Mouse (Mus musculus): ENCODE results near the gene Ampd2.

GRCm38 (mm10) chr3:108124131-108124530 lies 37.7 kb upstream of the Ampd2 start:
- TF ChIP-seq CTCF (IDR thresholded peaks at IDR 0.05; ENCODE audit: borderline replicate concordance, insufficient read depth, low read depth, low read length) (no peak), POLR2A (IDR thresholded peaks at IDR 0.05; ENCODE audit: borderline replicate concordance, insufficient read depth, low read length) (no peak)

Data from cerebellum, adult 2 months (tissue).